Mouse (Mus musculus): Measurements from ENCODE around the gene Shtn1.

DNA sequence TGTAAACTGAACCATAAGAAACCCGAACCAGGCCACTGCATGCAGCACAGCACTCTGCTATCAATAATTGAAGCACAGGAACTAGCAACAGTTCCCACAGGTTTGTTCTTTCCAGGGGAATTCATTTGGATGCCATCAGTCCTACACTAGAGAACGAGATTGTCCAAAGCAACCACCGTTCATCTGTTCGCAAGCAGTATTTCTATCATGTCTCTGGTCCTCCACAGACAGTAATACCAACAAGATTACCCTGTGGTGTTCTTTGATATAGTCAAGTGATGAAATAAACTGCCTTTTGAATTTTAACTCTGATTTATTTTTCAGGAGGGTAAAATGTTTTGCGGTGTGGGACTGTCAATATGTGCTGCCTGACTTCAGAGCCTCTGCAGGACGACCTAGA is 27.0 kb downstream of the Shtn1 start:
- no peak for TF ChIP-seq POLR2A (IDR thresholded peaks at IDR 0.05; ENCODE audit: borderline replicate concordance, extremely low read depth, low read depth, low read length)
- no peak for TF ChIP-seq CTCF (IDR thresholded peaks at IDR 0.05; ENCODE audit: insufficient read depth, low read length)

Data from lung, adult 2 months (tissue).